Mouse (Mus musculus): ENCODE results near the gene Gm10282. TPM values are rescaled to one million over a fixed set of nuclear protein-coding genes. Genes with fewer than 3 reads are reported as not detected.

Gene Gm10282
- polyA plus RNA-seq, 1 experiment from 2014 or later, result 7.8 TPM

- Histone ChIP-seq H3K4me3 (ENCODE audit: low read depth, low read length) (no peak overlapping the region), H3K27me3 (replicated peaks; ENCODE audit: control insufficient read depth, insufficient read depth, low read length) (no peaks in the 10 kb centered on the region), H3K4me1 (replicated peaks; ENCODE audit: control insufficient read depth, insufficient read depth, low read length) (no peaks in the 10 kb centered on the region), H3K9me3 (ENCODE audit: control insufficient read depth) (no peaks in the 10 kb centered on the region), H3K36me3 (ENCODE audit: control insufficient read depth, insufficient read depth) (peaks cover 42% of the 10 kb centered on the region), H3K4me2 (replicated peaks; ENCODE audit: low read depth) (no peak overlapping the region), H3K9ac (ENCODE audit: low read depth, low read length) (no peak overlapping the region), H3K27ac (ENCODE audit: low read depth, low read length) (no peak overlapping the region)
- no peak for ATAC-seq
- no peak for TF ChIP-seq CTCF (IDR thresholded peaks at IDR 0.05; ENCODE audit: low read depth)
Measured at GRCm38 (mm10) chr8:72337034-72337433, 32.0 kb upstream of the Gm10282 start.

- Histone ChIP-seq H3K4me3 (ENCODE audit: low read depth, low read length) (no peak overlapping the region), H3K9me3 (ENCODE audit: control insufficient read depth) (no peaks in the 10 kb centered on the region), H3K27me3 (replicated peaks; ENCODE audit: control insufficient read depth, insufficient read depth, low read length) (no peaks in the 10 kb centered on the region), H3K4me1 (replicated peaks; ENCODE audit: control insufficient read depth, insufficient read depth, low read length) (no peaks in the 10 kb centered on the region), H3K4me2 (replicated peaks; ENCODE audit: low read depth) (no peak overlapping the region), H3K9ac (ENCODE audit: low read depth, low read length) (no peak overlapping the region), H3K27ac (ENCODE audit: low read depth, low read length) (no peak overlapping the region; the same call in 1 of the 2 replicates), H3K36me3 (ENCODE audit: control insufficient read depth, insufficient read depth) (peaks cover 38% of the 10 kb centered on the region)
- no peak for ATAC-seq
- 65% methylated on average over 2 of the region's 2 CpGs for WGBS
- no peak for TF ChIP-seq CTCF (IDR thresholded peaks at IDR 0.05; ENCODE audit: low read depth)
Measured at GRCm38 (mm10) chr8:72336273-72336672, 31.2 kb upstream of the Gm10282 start.

DNA sequence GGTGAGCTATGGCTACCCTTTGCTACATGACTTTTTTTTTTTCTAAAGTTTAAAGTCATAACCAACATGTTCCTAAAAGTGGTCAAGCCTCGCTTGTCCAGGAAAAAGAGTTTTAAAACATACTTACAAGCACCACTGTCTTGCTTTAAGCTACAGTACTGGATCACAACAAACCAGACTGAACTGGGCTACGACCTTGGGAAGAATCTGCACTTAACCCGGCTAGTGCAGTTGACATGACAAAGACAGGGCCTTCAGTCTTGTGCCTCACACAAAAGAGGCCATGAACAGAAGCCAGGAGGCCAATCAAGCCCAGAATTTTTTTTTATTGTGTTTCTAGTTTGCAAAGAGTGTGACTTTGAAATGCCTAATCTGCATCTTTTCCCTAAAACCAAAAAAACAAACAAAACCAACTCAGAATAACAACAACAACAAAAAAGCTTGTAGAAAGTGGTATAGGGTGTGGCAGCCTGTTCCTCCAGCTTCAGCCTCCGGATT lies 29.1 kb upstream of the Gm10282 start:
- Histone ChIP-seq H3K36me3 (ENCODE audit: control insufficient read depth, insufficient read depth) (peaks cover 27% of the 10 kb centered on the region), H3K9ac (ENCODE audit: low read depth, low read length) (no peak overlapping the region), H3K4me2 (replicated peaks; ENCODE audit: low read depth) (no peak overlapping the region), H3K4me1 (replicated peaks; ENCODE audit: control insufficient read depth, insufficient read depth, low read length) (no peaks in the 10 kb centered on the region), H3K9me3 (ENCODE audit: control insufficient read depth) (no peaks in the 10 kb centered on the region), H3K4me3 (ENCODE audit: low read depth, low read length) (no peak overlapping the region), H3K27me3 (replicated peaks; ENCODE audit: control insufficient read depth, insufficient read depth, low read length) (no peaks in the 10 kb centered on the region), H3K27ac (ENCODE audit: low read depth, low read length) (no peak overlapping the region)
- no peak for ATAC-seq
- WGBS, result 84% methylated on average over 4 of the region's 4 CpGs
- no peak for TF ChIP-seq CTCF (IDR thresholded peaks at IDR 0.05; ENCODE audit: low read depth)

DNA sequence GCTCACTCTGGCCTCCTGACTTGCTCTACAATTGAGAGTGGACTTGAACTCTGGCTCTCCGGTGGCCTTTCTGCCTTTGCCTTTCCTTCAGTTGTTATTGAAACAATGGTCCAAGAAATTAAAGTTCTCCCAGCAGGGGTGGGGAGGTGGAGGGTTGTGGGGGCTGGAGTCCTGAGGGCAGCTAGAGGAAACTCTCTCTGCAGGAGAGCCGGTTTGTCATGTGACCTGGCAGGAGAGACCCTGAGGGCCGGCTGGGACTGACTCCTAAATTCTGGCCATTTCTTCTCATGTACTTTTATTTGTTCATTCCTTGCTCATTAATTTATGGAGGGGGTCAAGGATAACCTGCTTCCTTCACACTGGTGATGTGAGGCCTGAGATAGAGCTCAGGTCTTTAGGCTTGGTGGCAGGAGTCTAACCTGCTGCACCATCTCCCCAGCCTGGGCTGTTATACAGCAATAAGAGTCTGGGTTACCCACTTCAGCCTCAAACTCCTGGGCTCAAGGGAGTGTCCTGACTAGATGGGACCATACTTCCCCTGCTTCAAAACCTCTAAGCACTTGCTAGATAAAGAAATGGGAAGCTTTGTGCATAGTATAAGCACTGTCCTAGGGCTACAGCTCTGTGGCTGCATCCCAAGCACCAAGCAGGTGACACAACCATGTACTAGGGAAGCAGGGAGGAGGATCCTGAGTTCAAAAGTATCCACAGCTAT lies 28.5 kb upstream of the Gm10282 start:
- TF ChIP-seq CTCF (IDR thresholded peaks at IDR 0.05; ENCODE audit: low read depth), result no peak
- peaks cover 22% of the 10 kb centered on the region for H3K36me3 ChIP-seq (ENCODE audit: control insufficient read depth, insufficient read depth)
- no peaks in the 10 kb centered on the region for H3K4me1 ChIP-seq (replicated peaks; ENCODE audit: control insufficient read depth, insufficient read depth, low read length)
- ATAC-seq, result no peak
- no peaks in the 10 kb centered on the region for H3K27me3 ChIP-seq (replicated peaks; ENCODE audit: control insufficient read depth, insufficient read depth, low read length)
- 60% methylated on average over 3 of the region's 3 CpGs for WGBS
- no peaks in the 10 kb centered on the region for H3K9me3 ChIP-seq (ENCODE audit: control insufficient read depth)
- H3K27ac ChIP-seq (ENCODE audit: low read depth, low read length), result no peak overlapping the region
- H3K9ac ChIP-seq (ENCODE audit: low read depth, low read length), result no peak overlapping the region
- H3K4me2 ChIP-seq (replicated peaks; ENCODE audit: low read depth), result no peak overlapping the region
- no peak overlapping the region for H3K4me3 ChIP-seq (ENCODE audit: low read depth, low read length)

- no peak for TF ChIP-seq CTCF (IDR thresholded peaks at IDR 0.05; ENCODE audit: low read depth)
- Histone ChIP-seq H3K9ac (ENCODE audit: low read depth, low read length) (no peak overlapping the region), H3K27ac (ENCODE audit: low read depth, low read length) (no peak overlapping the region), H3K4me2 (replicated peaks; ENCODE audit: low read depth) (no peak overlapping the region), H3K4me3 (ENCODE audit: low read depth, low read length) (no peak overlapping the region), H3K36me3 (ENCODE audit: control insufficient read depth, insufficient read depth) (peaks cover 10% of the 10 kb centered on the region), H3K4me1 (replicated peaks; ENCODE audit: control insufficient read depth, insufficient read depth, low read length) (no peaks in the 10 kb centered on the region), H3K9me3 (ENCODE audit: control insufficient read depth) (no peaks in the 10 kb centered on the region), H3K27me3 (replicated peaks; ENCODE audit: control insufficient read depth, insufficient read depth, low read length) (no peaks in the 10 kb centered on the region)
- no peak for ATAC-seq
- WGBS, result 89% methylated on average over 4 of the region's 4 CpGs
Measured at GRCm38 (mm10) chr8:72331631-72332030, 26.6 kb upstream of the Gm10282 start.

GRCm38 (mm10) chr8:72330806-72331516 lies 25.9 kb upstream of the Gm10282 start:
- H3K27me3 ChIP-seq (replicated peaks; ENCODE audit: control insufficient read depth, insufficient read depth, low read length), result no peaks in the 10 kb centered on the region
- H3K4me1 ChIP-seq (replicated peaks; ENCODE audit: control insufficient read depth, insufficient read depth, low read length), result no peaks in the 10 kb centered on the region
- H3K36me3 ChIP-seq (ENCODE audit: control insufficient read depth, insufficient read depth), result peaks cover 9% of the 10 kb centered on the region
- TF ChIP-seq CTCF (IDR thresholded peaks at IDR 0.05; ENCODE audit: low read depth), result no peak
- H3K9ac ChIP-seq (ENCODE audit: low read depth, low read length), result no peak overlapping the region
- H3K4me2 ChIP-seq (replicated peaks; ENCODE audit: low read depth), result no peak overlapping the region
- no peaks in the 10 kb centered on the region for H3K9me3 ChIP-seq (ENCODE audit: control insufficient read depth)
- 79% methylated on average over 6 of the region's 6 CpGs for WGBS
- no peak for ATAC-seq
- no peak overlapping the region for H3K4me3 ChIP-seq (ENCODE audit: low read depth, low read length)
- no peak overlapping the region for H3K27ac ChIP-seq (ENCODE audit: low read depth, low read length)

Data from intestine, postnatal 0 days (tissue).